Mouse (Mus musculus): Measurements from ENCODE around the gene Rnf157. TPM values are rescaled to one million over a fixed set of nuclear protein-coding genes. Genes with fewer than 3 reads are reported as not detected.

The Rnf157 gene
- polyA plus RNA-seq (2012; rRNA removed) = 180 and 191 TPM in 2 replicates

GRCm38 (mm10) chr11:116412904-116413630 lies at the start of gene Rnf157:
Gene Rnf157 (minus strand): TSS chr11:116413032.
- DNase-seq (ENCODE audit: extremely low spot score in 1 of 2, low spot score in 1 of 2) = peak; percentile 57 to 88

GRCm38 (mm10) chr11:116459786-116460185 lies 47.0 kb upstream of the Rnf157 start:
- no peak for DNase-seq (ENCODE audit: extremely low spot score in 1 of 2, low spot score in 1 of 2)

GRCm38 (mm10) chr11:116456234-116456633 lies 43.4 kb upstream of the Rnf157 start:
- no peak for DNase-seq (ENCODE audit: extremely low spot score in 1 of 2, low spot score in 1 of 2)

- no peak for DNase-seq (ENCODE audit: extremely low spot score in 1 of 2, low spot score in 1 of 2)
Measured at GRCm38 (mm10) chr11:116453889-116454288, 41.1 kb upstream of the Rnf157 start.

- DNase-seq (ENCODE audit: extremely low spot score in 1 of 2, low spot score in 1 of 2) = no peak
Measured at GRCm38 (mm10) chr11:116449341-116449740, 36.5 kb upstream of the Rnf157 start.

GRCm38 (mm10) chr11:116447822-116448221 lies 35.0 kb upstream of the Rnf157 start:
- DNase-seq (ENCODE audit: extremely low spot score in 1 of 2, low spot score in 1 of 2) = no peak

GRCm38 (mm10) chr11:116446308-116446887 lies 33.6 kb upstream of the Rnf157 start:
- no peak for DNase-seq (ENCODE audit: extremely low spot score in 1 of 2, low spot score in 1 of 2)

GRCm38 (mm10) chr11:116445596-116446307 lies 32.9 kb upstream of the Rnf157 start:
- DNase-seq (ENCODE audit: extremely low spot score in 1 of 2, low spot score in 1 of 2) = peak; percentile 84 to 99

GRCm38 (mm10) chr11:116443935-116444334 lies 31.1 kb upstream of the Rnf157 start:
- DNase-seq (ENCODE audit: extremely low spot score in 1 of 2, low spot score in 1 of 2) = no peak

GRCm38 (mm10) chr11:116443311-116443710 lies 30.5 kb upstream of the Rnf157 start:
- DNase-seq (ENCODE audit: extremely low spot score in 1 of 2, low spot score in 1 of 2) = no peak

- no peak for DNase-seq (ENCODE audit: extremely low spot score in 1 of 2, low spot score in 1 of 2)
Measured at GRCm38 (mm10) chr11:116442867-116443177, 30.0 kb upstream of the Rnf157 start.

- DNase-seq (ENCODE audit: extremely low spot score in 1 of 2, low spot score in 1 of 2) = no peak
Measured at GRCm38 (mm10) chr11:116442129-116442866, 29.5 kb upstream of the Rnf157 start.

GRCm38 (mm10) chr11:116440408-116441068 lies 27.7 kb upstream of the Rnf157 start:
- no peak for DNase-seq (ENCODE audit: extremely low spot score in 1 of 2, low spot score in 1 of 2)

- DNase-seq (ENCODE audit: extremely low spot score in 1 of 2, low spot score in 1 of 2) = no peak
Measured at GRCm38 (mm10) chr11:116439269-116440240, 26.7 kb upstream of the Rnf157 start.

- no peak for DNase-seq (ENCODE audit: extremely low spot score in 1 of 2, low spot score in 1 of 2)
Measured at GRCm38 (mm10) chr11:116437541-116437940, 24.7 kb upstream of the Rnf157 start.

GRCm38 (mm10) chr11:116436725-116437331 lies 24.0 kb upstream of the Rnf157 start:
- DNase-seq (ENCODE audit: extremely low spot score in 1 of 2, low spot score in 1 of 2) = no peak

- no peak for DNase-seq (ENCODE audit: extremely low spot score in 1 of 2, low spot score in 1 of 2)
Measured at GRCm38 (mm10) chr11:116435992-116436724, 23.3 kb upstream of the Rnf157 start.
